Mouse (Mus musculus): ENCODE measurements at regions not wholly inside any gene's neighbourhood (a gene's known extent, or its start where the extent isn't known, plus 50 kb on each side); places are given as distances from the start of the nearest gene placed in this dataset.

DNA sequence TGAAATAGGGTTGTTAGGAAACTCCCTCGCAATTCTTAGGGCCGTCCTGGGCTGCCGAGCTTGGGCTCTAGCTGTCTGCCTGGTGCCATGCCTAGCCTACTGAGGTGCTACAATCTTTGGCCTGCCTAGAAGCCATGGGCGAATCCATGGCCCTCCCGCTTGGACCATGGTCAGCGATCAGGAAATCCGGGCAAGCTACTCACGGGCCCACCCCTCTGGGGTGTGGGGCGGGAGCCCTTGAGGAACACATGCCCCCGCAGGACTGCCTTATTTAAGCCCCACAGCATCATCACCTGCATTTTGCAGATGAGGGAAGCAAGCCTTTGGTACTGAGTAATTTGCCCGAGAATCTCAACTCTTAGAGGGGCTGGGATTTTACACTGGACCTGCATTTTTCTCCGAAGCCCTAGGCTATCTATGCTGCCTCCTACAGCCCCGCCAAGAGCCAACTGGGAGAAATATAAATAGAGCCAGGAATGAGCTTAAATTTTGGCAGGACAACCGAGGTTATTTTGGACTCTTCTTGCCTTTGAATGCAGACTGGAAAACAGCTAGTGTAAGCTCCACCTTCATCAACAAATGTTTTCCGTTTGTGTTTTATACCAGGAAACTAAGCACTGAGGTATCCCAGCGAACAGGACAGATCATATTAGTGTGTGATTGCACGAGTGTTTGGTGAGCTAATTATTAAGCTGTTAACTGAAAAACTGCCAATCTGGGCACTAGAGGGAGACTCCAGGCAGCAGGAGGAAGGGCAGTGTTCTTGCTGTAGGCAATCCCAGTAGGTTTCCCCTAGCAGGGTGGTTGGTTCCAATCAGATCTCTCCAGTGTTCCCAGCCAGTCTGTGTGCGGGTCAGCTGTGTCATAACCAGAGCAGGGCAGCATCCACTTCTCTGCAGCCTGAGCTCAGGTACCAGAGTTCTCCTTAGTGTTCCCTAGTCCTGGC is 183.6 kb upstream of the Foxn2 start:
- DNase-seq (ENCODE audit: low read depth), result peak; percentile 78

DNA sequence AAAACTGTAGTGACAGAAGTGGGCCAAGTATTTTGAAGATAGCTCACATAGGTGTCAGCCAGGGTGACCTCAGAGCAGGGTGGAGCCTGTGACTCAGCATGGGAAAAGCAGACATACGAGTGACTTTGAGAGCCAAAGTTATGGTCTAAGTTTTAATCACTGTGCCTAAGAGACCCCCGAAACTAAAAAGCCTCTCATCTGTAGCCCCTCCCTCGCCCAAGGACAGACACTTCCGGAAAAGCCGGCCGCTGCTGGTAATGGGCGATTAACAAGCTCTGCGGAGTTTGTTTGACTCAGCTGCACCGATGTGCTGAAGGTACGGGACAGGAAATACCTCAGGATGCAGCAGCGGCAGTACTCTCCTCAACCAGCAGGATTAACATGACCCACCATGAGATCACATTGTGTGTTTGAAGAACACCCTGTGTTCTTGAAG is 182.1 kb upstream of the Foxn2 start:
- DNase-seq (ENCODE audit: low read depth), result no peak

DNA sequence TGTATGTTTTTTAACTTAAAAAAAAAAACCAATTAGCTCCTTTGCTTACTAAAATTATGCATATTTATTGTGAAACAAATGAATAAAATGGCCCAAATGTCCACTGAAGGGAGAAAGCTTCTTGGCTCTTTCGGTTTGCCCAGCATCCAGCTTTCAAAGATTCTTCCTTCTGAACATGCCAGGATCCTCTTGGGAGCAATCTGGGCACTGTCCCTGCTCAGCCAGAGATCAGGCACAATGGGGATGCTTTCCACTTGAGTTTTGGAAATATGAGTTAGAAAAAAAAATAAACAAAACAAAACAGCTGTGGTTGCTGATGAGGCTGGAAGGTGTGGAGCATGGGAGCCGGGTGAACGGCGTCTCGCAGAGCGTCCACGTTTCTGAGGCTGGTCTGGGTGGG is 180.3 kb upstream of the Foxn2 start:
- DNase-seq (ENCODE audit: low read depth), result no peak

DNA sequence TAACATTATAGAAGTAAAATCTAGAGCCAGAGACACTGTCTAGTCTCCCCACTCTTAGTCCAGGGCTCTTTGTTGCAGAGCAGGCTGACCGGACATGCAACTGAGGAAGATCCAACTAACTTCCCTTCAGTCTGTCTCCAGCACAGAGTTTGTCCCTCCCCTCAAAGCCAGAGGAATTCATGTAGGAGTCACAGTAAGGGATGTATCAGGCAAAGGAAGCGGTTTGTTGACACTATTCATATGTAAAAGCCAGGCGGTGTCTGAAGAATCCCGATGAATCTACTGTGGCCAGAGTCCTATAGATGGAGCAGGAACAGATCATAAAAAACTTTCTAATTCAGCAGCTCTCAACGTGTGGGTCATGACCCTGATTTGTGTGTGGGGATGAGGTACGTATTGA is 179.7 kb upstream of the Foxn2 start:
- no peak for DNase-seq (ENCODE audit: low read depth)

DNA sequence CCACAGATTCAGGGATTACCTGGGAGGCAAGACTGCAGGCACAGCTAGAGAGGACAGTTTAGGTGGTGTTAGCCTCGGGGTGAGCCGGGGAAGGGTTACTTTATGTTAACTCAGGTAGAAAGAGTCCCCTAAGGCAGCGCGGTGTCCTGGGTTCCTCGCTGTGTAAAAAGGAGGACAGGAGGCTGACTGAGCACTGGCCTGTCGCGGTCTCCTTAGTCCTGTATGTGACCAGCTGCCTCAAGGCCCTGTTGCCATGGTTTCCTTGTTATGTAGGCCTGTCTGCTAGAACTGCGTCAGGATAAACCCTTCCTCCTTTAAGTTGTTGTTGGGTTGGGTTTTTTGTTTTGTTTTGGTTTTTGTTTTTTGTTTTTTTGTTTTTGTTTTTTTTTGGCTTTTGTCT is 179.0 kb upstream of the Foxn2 start:
- no peak for DNase-seq (ENCODE audit: low read depth)

DNA sequence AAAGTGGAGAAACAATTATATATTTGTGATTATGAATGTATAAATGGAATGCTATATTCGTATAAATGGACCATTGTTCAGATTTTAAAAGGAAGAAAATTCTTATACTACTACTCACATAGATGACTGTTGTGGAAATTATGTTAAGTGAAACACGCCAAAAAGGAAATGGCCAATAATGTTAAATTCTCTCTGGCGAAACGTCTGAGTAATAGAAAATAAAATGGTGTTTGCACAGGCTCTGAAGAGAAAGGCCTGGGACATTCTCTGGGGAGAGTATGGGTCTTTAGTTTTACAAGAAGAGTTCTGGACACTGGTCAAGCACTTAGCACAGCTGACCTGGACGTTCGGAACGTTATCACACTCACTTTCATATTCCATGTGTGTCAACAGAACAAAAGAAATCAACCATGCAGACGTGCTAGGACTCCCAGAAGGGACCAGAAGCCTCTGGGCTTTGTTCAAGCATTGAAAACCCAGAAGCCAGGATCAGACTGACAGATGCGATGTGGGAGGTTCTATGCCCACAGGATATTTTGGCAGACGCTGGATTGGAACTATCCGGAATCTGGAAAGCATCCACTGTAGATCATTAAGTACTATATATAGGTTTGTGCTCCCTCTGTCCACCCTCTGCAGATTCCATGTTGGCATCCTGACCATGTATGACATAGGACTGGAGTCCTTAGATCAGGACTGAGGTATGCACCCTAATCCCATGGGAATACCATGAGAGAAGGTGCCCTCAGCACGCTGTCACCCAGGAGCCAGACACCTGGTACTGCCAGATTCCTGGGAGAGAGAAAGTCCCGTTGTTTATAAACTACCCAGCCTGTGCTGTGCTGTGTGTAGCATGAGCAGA is 178.0 kb upstream of the Foxn2 start:
- no peak for DNase-seq (ENCODE audit: low read depth)

DNA sequence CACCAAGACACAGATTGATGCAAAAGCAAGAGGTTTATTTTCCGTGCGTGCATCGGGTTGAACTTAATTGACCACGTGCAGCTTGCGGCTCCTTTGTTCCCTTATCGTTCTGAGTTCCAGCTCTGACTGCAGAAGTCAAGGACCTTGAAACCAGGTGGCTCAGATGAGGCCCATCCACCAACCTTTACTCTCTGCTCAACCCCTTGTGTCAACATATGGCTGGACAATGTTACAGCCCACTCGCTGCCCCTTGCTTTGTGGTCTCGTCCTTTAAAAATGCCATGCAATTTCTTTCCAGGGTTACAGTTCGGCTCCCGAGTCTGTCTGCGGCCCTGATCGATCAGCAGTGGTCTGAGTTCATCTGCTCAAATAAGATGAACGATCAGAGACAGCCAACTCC is 175.2 kb upstream of the Foxn2 start:
- no peak for DNase-seq (ENCODE audit: low read depth)

DNA sequence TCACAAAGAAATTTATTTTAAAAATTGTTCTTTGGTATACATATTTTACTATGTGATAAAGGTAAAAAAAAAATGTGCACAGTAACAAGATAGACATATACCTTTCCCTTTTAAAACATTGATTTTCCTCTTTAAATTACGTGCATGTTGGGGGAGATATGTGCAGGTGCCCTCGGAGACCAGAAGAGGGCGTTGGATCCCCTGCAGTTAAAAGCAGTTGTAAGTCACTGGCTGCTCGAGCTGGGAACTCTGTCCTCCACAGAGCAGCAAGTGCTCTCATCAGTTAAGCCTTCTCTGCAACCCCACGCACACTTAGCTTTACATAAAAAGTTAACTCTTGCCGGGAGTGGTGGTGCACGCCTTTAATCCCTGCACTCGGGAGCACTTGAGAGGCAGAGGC is 172.3 kb upstream of the Foxn2 start:
- no peak for DNase-seq (ENCODE audit: low read depth)

DNA sequence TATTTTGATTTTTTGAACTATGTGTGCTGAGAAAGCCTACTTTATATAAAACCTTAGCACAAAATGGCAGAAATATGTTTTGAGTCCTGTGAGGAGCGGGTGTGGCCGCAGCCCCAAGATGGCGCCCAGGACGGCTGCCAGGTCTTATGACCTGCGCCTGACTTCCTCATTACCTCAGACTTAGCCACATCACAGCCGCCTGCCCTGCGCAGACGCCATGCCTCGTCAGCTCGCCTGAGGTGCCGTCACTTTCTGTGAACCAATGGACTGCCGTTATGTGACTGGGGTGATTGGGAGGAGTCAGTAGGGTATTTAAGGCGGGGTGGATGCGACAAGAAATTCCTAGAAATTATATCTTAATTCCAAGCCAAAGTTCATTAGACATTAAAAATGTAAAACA is 171.7 kb upstream of the Foxn2 start:
- DNase-seq (ENCODE audit: low read depth), result no peak

DNA sequence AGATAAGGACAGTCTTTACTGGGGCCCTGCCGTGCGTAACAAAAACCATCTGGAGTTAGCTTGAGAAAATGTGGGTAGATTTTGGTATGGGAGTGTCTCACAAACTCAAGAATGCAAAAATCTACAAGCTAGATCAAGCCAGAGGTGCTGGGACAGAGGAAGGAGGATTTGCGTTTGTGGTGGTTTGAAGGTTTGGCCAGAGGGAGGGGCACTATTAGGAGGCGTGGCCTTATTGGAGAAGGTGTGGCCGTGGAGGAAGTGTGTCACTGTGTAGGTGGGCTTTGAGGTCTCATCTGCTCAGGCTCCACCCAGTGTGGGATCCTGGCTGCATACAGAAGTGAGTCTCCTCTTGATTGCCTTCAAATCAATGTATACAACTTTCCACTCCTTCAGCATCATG is 169.6 kb upstream of the Foxn2 start:
- no peak for DNase-seq (ENCODE audit: low read depth)

DNA sequence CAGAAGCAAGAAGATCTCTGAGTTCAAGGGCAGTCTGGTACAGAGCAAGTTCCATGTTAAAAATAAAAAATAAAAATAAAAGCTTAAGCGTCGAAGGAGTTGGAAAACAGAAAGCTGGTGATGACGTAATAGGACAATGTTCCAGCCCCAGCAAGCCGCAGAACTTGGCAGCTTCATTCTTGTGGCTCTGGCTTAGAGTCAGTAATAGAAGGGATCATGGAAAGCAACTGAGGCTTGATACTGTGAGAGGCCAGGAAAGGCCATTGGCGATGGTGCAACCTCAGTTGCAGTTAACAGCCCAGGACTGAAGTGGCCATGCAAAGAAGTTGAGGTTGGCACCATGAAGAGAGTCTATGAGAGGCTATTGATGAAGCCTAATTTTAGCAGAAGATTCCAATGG is 168.3 kb upstream of the Foxn2 start:
- no peak for DNase-seq (ENCODE audit: low read depth)

DNA sequence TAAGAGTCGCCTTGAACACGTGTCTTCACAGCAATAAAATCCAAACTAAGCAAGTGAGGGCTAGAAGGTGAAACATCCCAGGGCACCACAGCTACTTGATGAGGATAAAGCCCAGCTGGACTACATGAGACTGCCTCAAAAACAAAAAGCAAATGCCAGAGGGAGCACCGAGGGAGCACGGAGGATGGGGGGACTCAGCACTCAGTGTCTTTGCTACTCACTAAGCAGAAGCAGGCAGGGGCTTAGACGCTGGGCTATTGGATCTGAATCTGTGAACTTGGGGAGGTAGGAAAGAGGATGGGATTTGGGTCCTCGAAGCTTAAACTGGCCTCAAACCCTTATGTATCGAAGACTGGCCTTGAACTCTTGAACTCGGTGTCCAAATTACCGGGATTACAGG is 167.0 kb upstream of the Foxn2 start:
- no peak for DNase-seq (ENCODE audit: low read depth)

DNA sequence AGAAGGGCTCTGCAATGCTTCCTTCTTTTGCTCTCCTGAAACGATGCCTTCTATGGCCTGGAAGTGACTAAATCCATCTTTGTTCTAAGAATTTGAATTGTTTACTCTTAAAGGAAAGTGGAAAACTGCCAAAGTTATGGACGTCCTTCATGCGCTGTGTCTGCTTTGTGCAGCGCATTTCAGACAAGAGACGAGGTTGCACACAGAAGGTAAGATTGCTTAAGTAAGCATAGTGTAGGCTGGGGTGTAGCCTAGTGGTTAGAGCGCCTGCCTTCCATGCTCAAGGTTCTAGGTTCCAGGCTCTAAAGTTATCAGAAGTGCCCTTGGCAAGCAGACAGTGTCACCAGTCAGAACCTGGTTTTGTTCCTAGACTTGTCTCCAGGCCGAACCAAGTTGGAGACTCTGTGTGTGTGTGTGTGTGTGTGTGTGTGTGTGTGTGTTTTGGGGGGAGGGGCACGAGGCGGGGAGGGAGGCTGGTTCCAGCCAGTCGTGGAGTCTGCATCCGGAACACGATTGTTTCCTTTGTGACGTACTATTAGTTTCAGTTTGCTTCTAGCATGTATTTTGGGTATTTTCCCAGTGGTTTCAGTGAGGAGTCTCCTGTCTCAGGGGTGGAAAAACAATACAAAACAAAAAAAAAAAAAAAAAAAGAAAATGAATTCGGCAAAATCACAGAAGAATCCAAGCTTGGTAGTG is 166.4 kb upstream of the Foxn2 start:
- DNase-seq (ENCODE audit: low read depth), result no peak

DNA sequence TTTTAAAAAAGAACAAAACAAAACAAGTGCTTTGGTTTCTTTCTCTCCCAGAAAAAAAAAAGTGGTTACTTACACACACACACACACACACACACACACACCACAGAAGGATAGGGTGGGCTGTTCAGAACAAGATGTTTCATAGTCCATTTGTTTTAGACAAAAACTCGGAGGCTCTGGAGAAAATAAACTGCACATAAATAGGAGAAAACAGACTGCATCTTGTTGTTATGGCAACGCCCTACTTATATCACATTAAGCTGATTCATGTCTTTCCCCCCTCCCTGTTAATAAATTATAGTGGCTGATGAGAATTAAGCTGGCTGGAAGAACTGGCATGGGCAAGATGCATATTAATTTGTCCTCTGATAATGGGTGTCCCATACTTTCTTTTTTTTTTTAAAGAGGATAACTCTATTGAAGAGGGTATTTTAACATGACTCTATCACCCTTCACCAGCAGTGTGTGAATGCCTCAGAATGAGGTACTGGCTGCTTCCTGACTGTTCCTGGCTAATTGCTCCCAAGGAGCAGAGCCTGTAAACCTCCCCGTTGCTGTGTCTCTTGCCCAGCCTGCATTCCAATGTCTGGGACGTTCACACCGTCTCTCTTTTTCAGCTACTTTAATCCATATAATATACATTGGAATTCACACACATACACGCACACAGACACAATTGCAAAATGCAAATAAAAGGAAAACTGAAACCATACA is 165.6 kb upstream of the Foxn2 start:
- DNase-seq (ENCODE audit: low read depth), result no peak

DNA sequence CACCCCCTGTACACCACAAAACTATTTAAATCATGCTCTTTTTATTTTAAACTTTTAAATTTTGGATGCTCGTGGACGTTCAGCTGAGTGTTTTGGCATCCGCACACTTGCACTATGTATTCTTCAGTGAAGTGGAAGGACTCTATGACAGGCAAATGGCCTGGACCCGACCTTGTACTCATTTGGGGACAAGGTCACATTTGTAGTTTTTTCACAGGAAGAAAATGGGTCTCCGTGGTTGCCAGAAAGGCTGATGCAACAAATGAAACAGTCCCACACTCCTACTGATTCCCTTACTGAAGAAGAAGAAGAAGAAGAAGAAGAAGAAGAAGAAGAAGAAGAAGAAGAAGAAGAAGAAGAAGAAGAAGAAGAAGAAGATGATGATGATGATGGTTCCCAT is 160.9 kb upstream of the Foxn2 start:
- no peak for DNase-seq (ENCODE audit: low read depth)

DNA sequence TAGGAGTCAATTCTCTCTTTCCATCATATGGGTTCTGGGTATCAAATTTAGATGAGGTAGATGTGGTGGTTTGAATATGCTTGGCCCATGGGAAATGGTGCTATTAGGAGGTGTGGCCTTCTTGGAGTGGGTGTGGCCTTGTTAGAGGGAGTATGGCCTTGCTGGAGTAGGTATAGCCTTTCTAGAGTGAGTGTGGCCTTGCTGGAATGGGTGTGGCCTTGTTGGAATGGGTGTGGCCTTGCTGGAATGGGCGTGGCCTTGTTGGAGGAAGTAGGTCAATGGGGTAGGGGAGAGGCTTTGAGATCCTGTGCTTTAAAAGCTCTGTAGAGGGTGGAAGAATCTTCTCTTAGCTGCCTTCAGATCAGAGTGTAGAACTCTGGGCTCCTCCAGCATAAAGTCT is 157.8 kb upstream of the Foxn2 start:
- no peak for DNase-seq (ENCODE audit: low read depth)

DNA sequence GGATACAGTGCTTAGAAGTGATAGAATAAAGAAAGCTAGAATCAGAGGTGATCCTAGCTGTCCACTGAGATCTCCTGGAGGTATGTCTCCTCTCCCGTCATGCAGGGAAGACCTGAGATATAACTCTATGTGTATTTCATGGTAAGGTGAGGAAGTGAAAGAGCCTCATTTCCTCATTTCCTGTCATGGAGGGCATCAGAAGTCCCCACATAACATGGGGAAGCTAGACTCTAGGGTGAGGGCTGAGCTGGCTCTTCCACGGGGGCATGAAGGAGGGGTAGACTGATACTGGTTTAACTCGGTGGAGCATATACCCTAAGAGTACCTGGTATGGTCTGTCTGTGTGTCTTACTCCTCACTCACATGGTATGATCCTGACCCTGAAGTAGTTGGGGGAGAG is 156.0 kb upstream of the Foxn2 start:
- DNase-seq (ENCODE audit: low read depth), result no peak

DNA sequence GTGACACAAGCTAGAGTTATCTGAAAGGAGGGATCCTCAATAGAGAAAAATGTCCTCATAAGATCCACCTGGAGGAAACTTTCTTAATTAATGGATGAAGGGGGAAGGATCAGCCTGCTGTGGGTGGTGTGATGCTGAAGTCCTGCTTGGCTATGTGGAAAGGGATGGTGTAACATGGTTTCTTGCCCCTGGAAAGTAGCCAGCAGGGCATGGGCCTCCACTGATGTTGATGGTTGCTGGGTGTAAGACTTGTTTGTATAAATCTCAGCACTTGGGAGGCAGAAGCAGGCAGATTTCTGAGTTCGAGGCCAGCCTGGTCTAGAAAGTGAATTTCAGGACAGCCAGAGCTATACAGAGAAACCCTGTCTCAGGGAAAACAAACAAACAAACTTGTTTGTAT is 152.7 kb upstream of the Foxn2 start:
- DNase-seq (ENCODE audit: low read depth), result no peak

DNA sequence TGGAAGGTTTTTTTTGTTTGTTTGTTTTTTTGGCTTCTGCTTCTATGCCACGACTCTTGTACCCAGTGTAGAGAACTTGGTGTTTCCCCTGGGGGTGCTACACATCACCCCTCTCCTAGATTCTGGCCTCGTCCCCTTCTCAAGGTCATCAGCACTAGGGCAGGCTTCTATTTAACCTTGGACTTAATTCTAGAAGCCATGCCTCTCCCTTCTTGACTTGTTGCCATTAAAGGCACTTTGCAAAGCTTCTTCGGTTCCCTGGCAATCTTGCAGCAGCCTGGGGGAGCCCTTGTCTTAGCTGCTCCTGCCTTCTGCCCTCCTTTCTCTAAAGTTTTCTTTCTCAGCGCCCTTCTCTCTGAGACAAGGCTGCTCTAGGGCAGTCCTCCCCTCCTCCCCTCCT is 143.0 kb upstream of the Foxn2 start:
- DNase-seq (ENCODE audit: low read depth), result no peak

DNA sequence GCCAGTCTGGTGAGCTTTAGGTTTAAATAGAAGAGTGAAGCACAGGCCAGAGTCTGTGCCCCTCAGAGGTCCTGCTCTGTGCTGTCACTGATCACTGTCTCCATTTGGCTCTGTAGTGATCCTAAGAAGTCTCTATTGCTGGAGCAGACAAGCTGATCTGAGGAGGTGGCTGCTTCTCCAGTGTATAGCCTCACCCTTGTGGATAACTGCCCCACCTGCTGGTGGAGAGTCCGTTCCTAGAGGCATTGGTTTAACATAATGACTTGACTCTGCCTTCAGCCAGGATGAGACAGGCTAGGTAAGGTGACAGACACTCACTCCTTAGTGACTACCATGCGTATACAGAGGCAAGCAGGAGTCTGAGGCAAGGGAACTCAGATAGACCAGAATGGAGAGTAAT is 136.5 kb upstream of the Foxn2 start:
- DNase-seq (ENCODE audit: low read depth), result peak; percentile 15

DNA sequence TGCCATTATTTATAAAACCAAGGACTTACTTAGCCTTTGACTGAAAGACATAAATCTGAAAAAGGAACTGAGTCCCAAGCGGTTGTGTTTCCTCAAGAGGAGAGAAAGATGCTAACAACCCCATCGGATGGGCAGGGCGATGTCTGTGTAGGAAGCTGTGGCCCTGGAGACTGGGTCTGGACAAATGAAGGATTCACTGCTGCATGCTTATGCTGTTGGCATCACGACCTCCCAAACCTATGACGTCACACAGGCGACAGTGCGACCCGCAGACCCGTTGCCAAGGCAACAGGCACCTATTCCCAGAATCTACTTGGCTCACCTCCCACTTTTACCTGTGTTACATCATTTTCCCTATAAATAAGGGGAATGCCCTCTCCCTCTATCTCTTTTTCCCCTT is 135.3 kb upstream of the Foxn2 start:
- no peak for DNase-seq (ENCODE audit: low read depth)

DNA sequence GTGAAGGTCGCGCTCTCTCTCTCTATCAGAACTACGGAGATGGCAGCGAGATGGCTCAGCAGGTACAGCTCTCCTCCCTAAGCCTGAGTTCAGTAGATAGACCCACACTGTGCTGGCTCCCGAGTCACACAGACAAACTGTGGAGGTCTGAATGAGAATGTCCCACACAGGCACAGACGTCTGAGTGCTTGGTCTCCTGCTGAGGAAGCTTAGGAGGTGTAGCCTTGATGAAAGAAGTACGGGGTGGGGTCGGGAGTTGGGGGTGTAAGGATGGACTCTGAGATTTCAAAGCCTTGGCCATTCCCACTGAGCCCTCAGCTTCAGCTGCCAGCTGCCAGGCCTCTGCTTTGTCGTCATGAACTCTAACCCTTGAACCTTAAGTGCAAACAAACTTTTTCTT is 134.2 kb upstream of the Foxn2 start:
- no peak for DNase-seq (ENCODE audit: low read depth)

Data from fibroblast of lung, adult 2 months (primary cell).